In genomic region chr10:122752950-122753923, GRCm38 (mm10) we compare ENCODE assay signal across 9 mouse cellular contexts.
DNase-seq lines count a peak whose midpoint lies in the region; ATAC-seq and TF ChIP-seq lines count a peak whose summit lies in the region.
"Had no signal": no experiment of that assay in that cellular context is flagged by ENCODE, and none has a peak within 500 bp of the region (broad histone marks: within the 10 kb centered on the region; RNA-seq: fewer than 3 reads in every experiment).

No protein-coding gene starts in this region.

- ATAC-seq in heart, embryonic 16.5 days (replicated peaks; ENCODE audit: extremely low read depth, insufficient read depth, low FRiP score): no peak
- ATAC-seq in lung, embryonic 15.5 days (ENCODE audit: borderline replicate concordance, extremely low read depth, low FRiP score, low TSS enrichment): no peak
- peak; percentile 8; the same call in 1 of the 2 replicates for ATAC-seq in megakaryocyte, adult 5-6 weeks (ENCODE audit: poor library complexity, severe bottlenecking)

- peaks cover 10% of the 10 kb centered on the region for H3K4me1 ChIP-seq in heart, embryonic 16.5 days (ENCODE audit: control insufficient read depth, insufficient read depth, low read length)
- peaks cover 16% of the 10 kb centered on the region for H3K4me1 ChIP-seq in lung, embryonic 15.5 days
- H3K4me1 ChIP-seq in bone marrow macrophage, adult 2 months (ENCODE audit: control insufficient read depth, insufficient read depth, low read length): peaks cover 30% of the 10 kb centered on the region

- peak overlapping the region; percentile 20; the same call in 1 of the 2 replicates for H3K9ac ChIP-seq in heart, embryonic 16.5 days (ENCODE audit: low read length)
- no peak overlapping the region for H3K9ac ChIP-seq in lung, embryonic 15.5 days

- H3K27ac ChIP-seq in heart, embryonic 16.5 days (ENCODE audit: low read length): peak overlapping the region; percentile 48
- no peak overlapping the region for H3K27ac ChIP-seq in lung, embryonic 15.5 days
- peak overlapping the region; percentile 87 for H3K27ac ChIP-seq in bone marrow macrophage, adult 2 months (ENCODE audit: insufficient read depth, low read depth, low read length)

- no peak for TF ChIP-seq POLR2A in bone marrow macrophage, adult 2 months (IDR thresholded peaks at IDR 0.05; ENCODE audit: borderline replicate concordance, low read depth, low read length)

- H3K9me3 ChIP-seq in heart, embryonic 16.5 days (replicated peaks; ENCODE audit: control insufficient read depth, low read length): no peaks in the 10 kb centered on the region; the same call in 1 of the 2 replicates
- no peaks in the 10 kb centered on the region for H3K9me3 ChIP-seq in lung, embryonic 15.5 days

- no peak overlapping the region; the same call in 1 of the 2 replicates for H3K4me3 ChIP-seq in heart, embryonic 16.5 days (ENCODE audit: low read length)
- H3K4me3 ChIP-seq in lung, embryonic 15.5 days: no peak overlapping the region
- H3K4me3 ChIP-seq in bone marrow macrophage, adult 2 months (ENCODE audit: insufficient read depth, low read length): peak overlapping the region; percentile 41

- no peaks in the 10 kb centered on the region for H3K36me3 ChIP-seq in heart, embryonic 16.5 days (ENCODE audit: control insufficient read depth, insufficient read depth)
- no peaks in the 10 kb centered on the region for H3K36me3 ChIP-seq in lung, embryonic 15.5 days
- H3K36me3 ChIP-seq: G1E had no signal

- 42% methylated on average over 17 of the region's 17 CpGs for WGBS in heart, embryonic 16.5 days
- WGBS in lung, embryonic 15.5 days: 36% methylated on average over 17 of the region's 17 CpGs

- no peak for TF ChIP-seq CTCF in bone marrow macrophage, adult 2 months (IDR thresholded peaks at IDR 0.05; ENCODE audit: low read depth, low read length)

- no peak for DNase-seq in heart, adult 18-20 months
- no peak for DNase-seq in lung, postnatal 4 days
- DNase-seq in urinary bladder, postnatal 10 days (ENCODE audit: low spot score): no peak
- DNase-seq: heart, postnatal 14 days had no signal

- no peaks in the 10 kb centered on the region for H3K27me3 ChIP-seq in heart, embryonic 16.5 days (ENCODE audit: control insufficient read depth, insufficient read depth, low read length)
- no peaks in the 10 kb centered on the region for H3K27me3 ChIP-seq in lung, embryonic 15.5 days

- H3K4me2 ChIP-seq in heart, embryonic 16.5 days (ENCODE audit: low read depth, low read length): peak overlapping the region; percentile 48
- H3K4me2 ChIP-seq in lung, embryonic 15.5 days: peak overlapping the region; percentile 12; the same call in 1 of the 2 replicates
